Mouse (Mus musculus): ENCODE measurements around the gene Gm11232.

GRCm38 (mm10) chr4:71725889-71726288, 31.9 kb downstream of the Gm11232 start:
- TF ChIP-seq CTCF (IDR thresholded peaks at IDR 0.05; ENCODE audit: low read depth, low read length) (no peak), GATA1 (IDR thresholded peaks at IDR 0.05; ENCODE audit: borderline replicate concordance, low read length) (no peak)
